Mouse (Mus musculus) cortical plate, adult 2 months (tissue): ENCODE measurements around the gene Mfap4. TPM values are rescaled to one million over a fixed set of nuclear protein-coding genes. Genes with fewer than 3 reads are reported as not detected.

Source experiments
- H3K27ac ChIP-seq: fragments of 200-500 bp; 2 replicates; pipeline ENCODE4 v1.5.1; 2012; ENCODE audit warnings: low read length, control low read depth, inconsistent platforms; ENCODE audit not compliant: insufficient read depth
- H3K4me1 ChIP-seq: fragments of 200-500 bp; 2 replicates; pipeline ENCODE4 v1.6.1; 2011; ENCODE audit warnings: low read length; ENCODE audit not compliant: control insufficient read depth, insufficient read depth
- H3K4me3 ChIP-seq: fragments of 200-500 bp; 2 replicates; pipeline ENCODE4 v1.5.1; 2011; ENCODE audit warnings: mild to moderate bottlenecking, low read length, control low read depth; ENCODE audit not compliant: insufficient read depth
- CTCF ChIP-seq: fragments of 200-500 bp; IDR thresholded peaks from 2 replicates; pipeline ENCODE4 v1.5.1; 2011; ENCODE audit warnings: mild to moderate bottlenecking, control low read depth, low read length; ENCODE audit not compliant: insufficient read depth; ENCODE audit errors: extremely low read depth
- POLR2A ChIP-seq: fragments of 200-500 bp; IDR thresholded peaks from 2 replicates; pipeline ENCODE4 v1.6.1; 2011; ENCODE audit warnings: mild to moderate bottlenecking, low read length, control low read depth; ENCODE audit not compliant: insufficient read depth; ENCODE audit errors: extremely low read depth
- polyA plus RNA-seq: library from polyadenylated mRNA; depleted of rRNA; stranded (reverse); fragments of >200 nt; gene quantifications from 2 replicates; pipeline ENCODE4 v1.2.3, GENCODE M21; 2012

The Mfap4 gene
- polyA plus RNA-seq, 1 experiment, result 3.2 TPM

DNA sequence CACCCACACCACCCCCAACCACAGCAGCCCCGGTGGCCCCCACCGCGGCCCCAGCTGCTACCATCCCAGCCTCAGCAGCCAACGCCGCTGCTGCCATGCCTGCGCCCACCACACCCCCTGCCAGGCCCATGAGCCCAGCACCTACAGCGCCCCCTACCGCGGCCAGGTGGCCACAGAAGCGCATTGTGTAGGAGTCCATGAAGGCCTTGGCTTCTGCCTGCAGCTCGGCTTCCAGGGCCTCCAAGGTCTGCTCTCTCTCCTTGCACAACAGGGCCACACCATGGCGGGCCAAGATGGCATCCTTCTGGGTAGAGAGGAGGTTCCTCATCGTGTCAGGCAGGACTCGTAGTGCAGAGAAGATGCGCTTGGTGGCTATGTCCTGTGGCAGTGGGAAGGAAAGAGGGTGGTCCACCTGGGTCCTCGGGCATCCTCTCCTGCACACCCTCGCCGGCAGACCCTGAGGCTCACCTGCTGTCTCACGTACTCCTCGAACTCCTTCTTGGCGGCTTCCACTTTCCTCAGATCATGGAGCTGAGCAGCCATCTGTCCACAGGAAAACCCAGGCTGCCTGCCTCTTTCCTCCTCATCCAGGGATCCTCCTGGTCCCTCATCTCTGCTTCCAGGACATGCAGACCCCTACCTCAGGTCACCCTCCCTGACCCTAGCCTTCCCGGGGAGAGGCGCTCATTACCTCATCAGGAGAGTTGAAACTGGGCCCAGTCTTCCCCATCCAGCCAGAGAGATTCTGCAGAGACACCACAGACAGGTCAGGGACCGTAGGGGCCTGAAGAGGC, 35.5 kb upstream of the Mfap4 start:
- Histone ChIP-seq H3K27ac (0 out of 2 replicates have a peak overlapping the region, but pooled peaks have one; percentile 2), H3K4me1 (peaks cover 8% of the 10 kb centered on the region), H3K4me3 (no peak overlapping the region; the same call in 1 of the 2 replicates)
- no peak for TF ChIP-seq POLR2A
- TF ChIP-seq CTCF, result peak; percentile 16; the same call in 1 of the 2 replicates

DNA sequence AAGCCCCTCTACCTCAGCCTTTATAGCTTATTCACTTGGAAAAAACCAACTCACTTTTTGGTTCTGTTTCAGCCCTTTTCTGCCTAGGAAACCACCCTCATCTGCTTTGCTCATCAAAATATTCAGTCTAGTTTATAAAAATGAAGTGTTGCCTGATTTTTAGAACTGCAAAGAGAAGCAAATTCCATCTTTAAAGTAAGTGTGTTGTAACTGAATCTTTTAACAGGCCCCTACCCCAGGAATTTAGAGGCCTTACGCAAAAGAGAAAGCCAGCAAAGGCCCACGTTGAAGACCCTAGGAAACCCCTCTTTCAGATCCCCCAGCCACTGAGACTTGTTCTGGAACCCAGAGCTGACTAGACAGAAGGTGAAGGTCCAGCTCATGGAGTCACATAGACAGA, 21.2 kb upstream of the Mfap4 start:
- no peaks in the 10 kb centered on the region for H3K4me1 ChIP-seq
- H3K27ac ChIP-seq, result no peak overlapping the region
- H3K4me3 ChIP-seq, result no peak overlapping the region
- TF ChIP-seq POLR2A (no peak), CTCF (no peak)

DNA sequence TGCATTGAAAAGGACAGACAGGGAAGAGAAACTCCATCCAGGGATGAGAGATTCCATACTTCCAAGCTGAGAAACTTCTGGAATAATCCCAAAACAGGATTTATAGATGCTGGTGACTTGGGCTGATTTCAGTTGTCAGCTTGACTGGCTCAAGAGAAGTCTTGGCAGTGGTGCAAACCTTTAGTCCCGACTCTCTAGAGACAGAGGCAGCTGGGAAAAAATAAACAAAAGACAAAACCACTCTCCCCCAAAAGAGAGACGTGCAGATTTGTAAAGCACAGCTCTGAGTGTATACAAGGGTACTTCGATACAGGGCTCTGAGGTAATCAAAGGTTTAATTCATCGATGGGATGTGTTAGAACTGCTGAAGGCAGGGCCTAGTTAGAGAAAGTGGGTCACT, 19.8 kb upstream of the Mfap4 start:
- H3K4me3 ChIP-seq, result no peak overlapping the region
- no peak overlapping the region for H3K27ac ChIP-seq
- no peaks in the 10 kb centered on the region for H3K4me1 ChIP-seq
- TF ChIP-seq CTCF (no peak), POLR2A (no peak)

DNA sequence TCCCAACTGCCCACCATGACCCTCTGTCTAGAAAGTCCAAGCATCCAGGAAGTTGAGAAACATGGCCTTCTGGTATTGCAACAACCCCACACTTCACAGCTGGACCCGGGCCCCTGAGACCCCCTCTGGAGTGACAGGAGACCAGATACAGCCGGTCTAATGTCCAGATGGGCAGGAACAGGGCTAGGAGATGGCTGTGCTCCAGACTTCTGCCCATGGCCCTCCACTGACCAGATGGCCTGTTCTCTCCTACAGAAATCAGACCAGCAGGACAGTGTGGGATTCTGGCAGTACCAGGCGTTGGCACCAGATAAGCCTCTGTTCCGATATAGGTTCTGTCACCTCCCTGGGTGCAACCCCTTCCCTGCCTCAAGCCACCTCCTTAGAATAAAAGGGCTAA, 16.7 kb upstream of the Mfap4 start:
- peaks cover 2% of the 10 kb centered on the region; the same call in 1 of the 2 replicates for H3K4me1 ChIP-seq
- no peak overlapping the region for H3K27ac ChIP-seq
- TF ChIP-seq POLR2A, result no peak
- TF ChIP-seq CTCF, result no peak
- no peak overlapping the region for H3K4me3 ChIP-seq

DNA sequence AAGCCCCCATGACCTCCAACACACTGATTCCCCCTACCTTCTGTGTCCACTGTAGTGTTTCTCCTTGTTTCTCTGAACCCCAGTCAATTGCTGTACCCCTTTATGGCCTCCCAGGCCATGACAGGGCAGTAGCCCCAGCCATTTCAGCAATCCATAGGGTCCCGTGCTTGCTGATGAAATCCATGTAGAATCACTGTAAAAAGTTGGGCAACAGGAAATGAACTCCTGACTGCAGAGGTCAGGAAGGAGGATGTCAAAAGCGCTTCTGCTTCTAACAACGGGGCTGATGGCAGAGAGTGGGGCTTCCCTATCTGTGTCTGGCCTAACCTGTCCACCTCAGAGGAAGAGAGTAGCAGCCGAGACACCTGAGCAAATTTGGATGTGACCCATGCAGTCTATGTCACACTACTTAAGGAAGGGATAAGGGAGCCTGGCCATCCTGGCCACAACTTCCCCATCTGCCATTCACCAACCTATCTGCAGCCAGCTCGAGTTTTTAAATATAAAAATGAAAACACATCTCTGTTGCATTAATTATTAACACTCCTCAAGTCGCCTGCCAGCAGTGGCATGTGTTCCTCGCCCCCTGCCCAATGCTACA, 15.8 kb upstream of the Mfap4 start:
- Histone ChIP-seq H3K4me1 (peaks cover 2% of the 10 kb centered on the region; the same call in 1 of the 2 replicates), H3K27ac (no peak overlapping the region), H3K4me3 (no peak overlapping the region)
- no peak for TF ChIP-seq CTCF

GRCm38 (mm10) chr11:61470880-61471279, 14.4 kb upstream of the Mfap4 start:
- TF ChIP-seq CTCF (no peak), POLR2A (no peak)
- Histone ChIP-seq H3K4me1 (peaks cover 2% of the 10 kb centered on the region; the same call in 1 of the 2 replicates), H3K27ac (no peak overlapping the region), H3K4me3 (no peak overlapping the region)

DNA sequence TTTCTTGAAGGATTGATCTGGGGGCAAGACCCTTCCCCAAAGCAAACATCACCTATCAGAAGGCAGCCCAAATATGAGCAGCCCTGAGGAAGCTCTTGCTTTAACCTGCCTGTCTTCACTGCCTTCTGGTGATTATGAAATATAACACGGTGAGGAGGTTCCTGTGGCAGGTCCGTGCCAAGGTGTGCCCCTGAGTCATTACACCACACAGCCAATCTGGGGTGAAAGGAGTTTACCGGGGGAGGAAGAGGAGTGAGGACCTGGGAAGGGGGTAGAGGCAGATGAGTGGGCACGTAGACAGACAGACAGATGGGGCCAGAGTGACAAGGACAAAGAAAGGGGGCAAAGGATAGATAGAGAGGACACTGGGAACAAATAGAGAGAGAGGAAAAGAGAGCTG, 11.6 kb upstream of the Mfap4 start:
- H3K4me3 ChIP-seq, result no peak overlapping the region
- no peak overlapping the region for H3K27ac ChIP-seq
- peaks cover 3% of the 10 kb centered on the region for H3K4me1 ChIP-seq
- TF ChIP-seq POLR2A, result no peak

- Histone ChIP-seq H3K27ac (no peak overlapping the region), H3K4me3 (peak overlapping the region; percentile 26; the same call in 1 of the 2 replicates), H3K4me1 (peaks cover 3% of the 10 kb centered on the region)
- no peak for TF ChIP-seq CTCF
These were observed 8.3 kb upstream of the Mfap4 start for GRCm38 (mm10) chr11:61476786-61477382.

DNA sequence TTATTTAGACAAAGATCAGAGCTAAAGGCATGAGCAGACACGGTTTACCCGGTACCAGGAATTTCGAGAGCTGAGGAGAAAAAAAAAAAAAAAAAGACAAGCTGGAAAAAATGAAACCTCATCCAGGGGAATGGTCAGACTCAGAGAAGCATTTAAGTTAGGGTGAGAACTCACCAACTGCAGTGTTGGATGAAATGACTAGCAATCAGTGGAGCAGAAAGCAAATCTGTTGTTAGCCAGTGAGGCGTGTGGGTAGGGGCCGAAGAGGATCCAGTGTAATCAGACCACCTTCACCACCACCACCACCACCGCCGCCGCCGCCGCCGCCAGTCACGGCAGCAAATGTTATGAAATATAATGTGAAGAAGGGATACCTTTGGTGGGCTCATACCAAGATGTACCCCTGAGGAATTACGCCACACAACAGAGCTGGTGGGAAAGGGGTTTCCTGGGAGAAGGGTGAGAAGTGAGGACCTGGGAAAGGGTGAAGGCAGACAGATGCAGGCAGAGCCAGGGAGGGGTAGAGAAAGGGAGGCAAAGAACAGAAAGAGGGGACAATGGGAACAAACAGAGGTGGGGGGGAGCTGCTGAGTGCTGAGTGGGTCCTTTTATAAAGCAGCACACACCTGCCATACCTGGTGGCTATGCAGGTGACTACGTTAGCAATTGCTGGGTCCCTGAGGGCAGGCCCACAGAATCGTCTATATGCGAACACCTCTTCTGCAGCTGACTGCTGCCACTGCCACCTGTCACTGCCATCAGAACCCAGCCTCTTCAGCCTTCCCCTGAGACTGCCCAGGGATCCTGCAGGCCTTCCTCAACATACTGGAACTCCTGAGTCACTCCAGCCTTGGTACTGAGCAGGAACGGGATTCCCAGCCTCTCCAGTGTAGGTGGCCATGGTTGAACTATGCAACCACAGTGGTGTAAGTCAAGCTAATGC, 7.4 kb upstream of the Mfap4 start:
- peak overlapping the region; percentile 26; the same call in 1 of the 2 replicates for H3K4me3 ChIP-seq
- H3K27ac ChIP-seq, result no peak overlapping the region
- TF ChIP-seq POLR2A (no peak), CTCF (no peak)
- H3K4me1 ChIP-seq, result peaks cover 1% of the 10 kb centered on the region; the same call in 1 of the 2 replicates
